Mouse (Mus musculus) layer of hippocampus, postnatal 10 days (tissue): Measurements from ENCODE around the gene Mrpl12. TPM values are rescaled to one million over a fixed set of nuclear protein-coding genes. Genes with fewer than 3 reads are reported as not detected.
A peak's percentile ranks its signal among the peaks of the same experiment; 100 is the strongest.

Experiments
- DNase-seq, 2 experiments: peaks; one replicate each; pipeline ENCODE4 v3.0.0; 2021; ENCODE audit warnings: low spot score in 2 of 2
- long read RNA-seq: library from polyadenylated mRNA; stranded (forward); transcript quantifications from one replicate; pipeline ENCODE4 v2.0.0, GENCODE M21; 2023
- total RNA-seq, 2 experiments: library from RNA; stranded (reverse); gene quantifications; 2 replicates each; pipeline ENCODE4 v1.2.3; 2021

Mrpl12 gene
- 10 to 100 TPM; 76.4 to 82.3 TPM for total RNA-seq
- long read RNA-seq, transcript Mrpl12-201 (5 exons, 1,316 nt): major isoform, 98 of 107 reads
- long read RNA-seq, partial matches to known transcripts: 3 of 107 reads
- long read RNA-seq, other reads (novel, unspliced or antisense): 3 of 107 reads

DNA sequence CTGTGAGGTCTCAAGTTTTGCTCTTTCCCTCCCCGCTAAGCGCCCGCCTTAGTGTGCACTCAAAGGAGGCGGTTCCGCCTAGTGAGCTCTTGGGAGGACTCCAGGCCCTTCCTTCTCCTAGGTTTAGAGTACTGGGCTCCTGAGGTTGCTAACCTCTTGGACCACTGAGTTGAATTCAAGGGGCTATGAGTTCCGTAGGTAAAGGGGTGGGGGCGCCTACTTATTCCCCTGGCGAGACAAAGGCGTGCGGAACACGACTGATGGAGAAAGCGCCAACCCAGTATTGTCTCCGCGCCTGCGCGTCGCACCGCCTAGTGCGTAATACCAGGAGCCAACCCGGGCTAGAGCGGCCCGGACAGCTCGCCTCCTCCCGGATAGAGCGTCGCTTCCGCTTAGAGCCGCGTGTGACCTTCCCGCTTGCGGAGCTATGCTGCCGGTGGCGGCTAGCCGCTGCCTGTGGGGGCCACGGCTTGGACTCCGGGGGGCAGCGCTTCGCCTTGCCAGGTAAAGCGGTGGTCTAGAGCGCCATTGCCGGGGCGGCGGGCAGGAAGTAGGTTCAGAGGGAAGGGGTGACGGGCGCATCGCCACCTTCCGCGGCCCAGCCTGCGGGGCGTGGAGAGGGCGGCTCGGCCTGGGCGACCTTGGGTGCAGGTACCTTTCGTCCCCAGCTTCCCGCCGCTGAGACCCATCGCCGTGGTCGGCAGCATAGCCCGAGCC is at the start of gene Mrpl12:
Gene Mrpl12, plus strand, starts transcription at position 349 of the 717 bp plus-strand sequence.
- peak; percentile 88 to 89 for DNase-seq

DNA sequence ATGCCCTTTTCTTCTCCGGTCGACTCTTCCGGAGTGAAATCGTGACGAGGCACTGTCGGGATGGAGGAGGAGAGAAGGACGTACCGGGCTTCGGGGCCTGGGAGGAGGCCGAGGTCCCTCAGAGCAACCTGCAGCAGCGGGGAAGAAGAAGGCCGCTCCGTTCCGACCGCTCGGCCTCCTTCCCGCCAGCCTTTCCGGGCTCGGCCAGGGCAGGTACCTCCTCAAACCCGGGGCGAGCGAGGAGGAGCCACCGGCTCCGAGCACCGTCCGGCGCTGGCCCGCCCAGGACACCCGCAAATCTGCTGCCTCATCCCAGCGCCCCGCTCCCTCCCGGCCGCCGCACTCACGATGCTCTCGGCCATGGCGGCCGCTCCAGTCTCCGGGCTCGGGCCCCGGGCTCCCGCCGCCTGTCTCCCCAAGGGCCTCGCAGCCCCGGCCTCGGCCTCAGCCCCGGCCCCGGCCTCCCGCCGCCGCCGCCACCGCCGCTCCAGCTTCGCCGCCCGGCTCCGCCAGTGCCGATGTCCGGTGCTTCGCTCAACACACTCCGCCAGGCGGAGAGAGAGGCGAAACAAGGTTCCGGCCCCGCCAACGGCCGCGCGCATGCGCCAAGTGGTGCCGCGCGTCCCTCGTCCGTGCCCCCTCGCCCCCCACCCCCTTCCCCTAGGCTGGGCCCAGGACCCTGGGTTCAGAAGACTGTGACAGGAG is 47.1 kb upstream of the Mrpl12 start, which contains the start of gene Nploc4:
Gene Nploc4, minus strand, starts transcription at position 557 of the 705 bp plus-strand sequence.
- peak; percentile 92 to 94 for DNase-seq

DNA sequence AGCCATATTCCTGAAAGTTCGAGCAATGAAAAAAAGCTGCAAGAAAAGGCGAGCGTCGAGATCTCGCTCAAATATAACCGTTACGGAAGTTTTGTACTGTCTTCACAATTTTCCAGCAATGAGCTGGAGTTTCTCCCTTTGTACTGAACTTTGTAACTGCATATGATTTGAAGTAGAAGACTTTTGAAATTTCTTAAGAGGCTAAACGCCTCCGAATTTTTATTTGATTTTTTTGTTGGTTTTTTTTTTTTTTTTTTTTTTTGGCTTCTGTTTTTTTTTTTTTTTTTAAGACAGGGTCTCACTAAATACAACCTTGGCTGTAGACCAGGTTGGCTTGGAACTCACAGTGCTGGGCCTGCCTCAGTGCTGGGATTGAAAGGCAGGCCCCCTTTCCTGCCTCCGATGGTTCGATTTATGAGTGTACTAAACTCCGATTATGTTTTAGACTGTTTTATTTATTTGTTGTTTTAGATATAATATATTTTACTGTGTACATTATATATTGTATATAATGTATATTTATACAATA is 46.5 kb upstream of the Mrpl12 start:
- no peak for DNase-seq

DNA sequence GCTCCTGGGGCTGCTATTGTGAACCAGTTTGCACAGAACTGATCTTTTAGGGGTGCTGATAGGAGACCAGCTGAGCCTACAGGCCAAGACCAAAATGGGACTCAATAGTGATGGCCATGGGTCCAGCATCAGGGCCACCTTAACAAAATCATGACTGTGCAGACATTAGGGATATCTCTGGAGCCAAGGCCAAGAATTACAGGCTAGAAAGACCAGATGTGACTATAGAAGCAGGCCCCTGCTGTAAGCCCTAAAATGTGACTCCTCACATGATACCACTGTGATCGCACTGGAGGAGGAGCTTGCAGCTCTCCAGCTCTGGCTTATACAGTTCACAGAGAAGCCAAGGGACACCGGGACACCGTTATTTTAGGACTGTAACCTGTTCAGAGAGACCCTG is 42.1 kb upstream of the Mrpl12 start, which contains the start of gene Tspan10:
Gene Tspan10, plus strand, starts transcription at position 301 of the 400 bp plus-strand sequence.
- no peak for DNase-seq

DNA sequence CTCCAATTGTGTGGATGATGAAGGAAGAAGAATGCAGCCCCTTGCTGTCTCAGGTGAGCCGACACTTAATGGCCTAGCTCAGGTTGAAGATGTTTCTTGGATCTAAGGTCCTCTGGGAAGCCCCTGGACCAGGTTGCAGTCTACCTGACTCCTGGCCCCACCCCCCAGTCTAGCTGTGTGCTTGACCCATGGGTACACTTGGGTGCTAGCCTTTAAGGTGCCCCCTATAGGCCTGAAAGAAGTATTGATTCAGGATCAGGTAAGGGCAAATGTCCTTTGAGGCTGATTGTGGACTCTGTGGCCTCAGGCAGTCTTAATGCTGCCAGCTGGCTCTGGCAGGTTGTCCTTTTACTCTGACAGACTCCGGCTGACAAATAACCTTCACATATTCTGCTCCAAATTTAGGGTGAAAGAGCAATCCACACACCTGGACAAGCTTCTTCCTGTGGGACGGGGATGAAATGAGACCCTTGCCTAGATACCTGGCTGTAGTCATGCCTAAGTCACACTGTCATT is 41.6 kb upstream of the Mrpl12 start:
- DNase-seq: no peak

DNA sequence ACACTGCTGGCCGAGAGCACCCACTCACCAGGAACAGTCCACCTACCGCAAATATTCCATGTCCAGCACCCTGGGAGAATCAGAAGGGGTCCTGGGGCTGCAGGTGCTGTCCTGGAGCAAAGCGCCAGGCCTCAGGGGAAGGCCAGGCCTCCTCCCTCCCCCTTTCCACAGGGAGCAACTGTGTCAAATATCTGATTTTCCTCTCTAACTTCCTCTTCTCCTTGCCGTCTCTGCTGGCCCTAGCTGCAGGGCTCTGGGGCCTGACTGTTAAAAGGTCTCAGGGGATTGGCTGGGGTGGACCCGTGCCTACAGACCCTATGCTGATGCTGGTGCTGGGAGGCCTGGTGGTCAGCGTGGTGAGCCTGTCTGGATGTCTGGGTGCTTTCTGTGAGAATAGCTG is 40.3 kb upstream of the Mrpl12 start:
- no peak for DNase-seq

DNA sequence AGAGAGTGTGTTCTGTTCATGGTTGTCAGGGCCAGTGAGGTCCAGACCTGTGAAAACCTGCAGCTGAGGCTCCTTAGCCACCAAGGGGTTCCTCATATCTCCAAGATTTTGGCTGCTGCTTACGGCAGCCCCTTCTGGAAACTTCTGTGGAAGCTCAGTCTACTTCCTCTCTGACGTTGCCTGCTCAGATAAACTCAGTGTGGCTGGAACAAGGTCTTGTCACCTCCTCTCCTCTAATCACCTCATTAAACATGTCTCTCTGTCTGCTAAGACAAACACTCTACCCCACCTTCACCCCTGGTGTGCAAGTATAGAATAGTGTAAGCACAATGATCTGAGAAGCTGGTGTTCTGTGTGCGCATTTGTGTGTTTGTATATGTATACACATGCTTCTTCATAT is 38.9 kb upstream of the Mrpl12 start:
- no peak for DNase-seq

DNA sequence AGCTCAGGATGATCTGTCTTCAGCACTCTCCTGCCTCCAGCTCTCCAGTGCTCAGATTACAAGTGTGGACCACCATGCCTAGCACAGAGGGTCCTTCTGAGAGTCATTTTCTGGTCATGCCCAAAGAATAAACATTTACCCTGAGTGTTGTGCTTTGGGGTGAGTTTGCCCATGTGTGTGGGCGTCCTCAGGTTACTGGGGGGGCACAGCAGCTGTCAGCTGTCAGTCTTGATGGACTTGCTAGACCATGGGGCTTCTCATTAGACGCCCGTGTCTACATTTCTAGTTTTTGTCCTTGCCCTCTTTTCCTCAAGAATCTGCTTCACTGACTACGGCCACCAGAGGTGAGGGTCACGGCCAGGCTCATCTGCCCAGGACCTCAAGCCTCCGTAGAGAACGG is 37.2 kb upstream of the Mrpl12 start:
- no peak for DNase-seq

DNA sequence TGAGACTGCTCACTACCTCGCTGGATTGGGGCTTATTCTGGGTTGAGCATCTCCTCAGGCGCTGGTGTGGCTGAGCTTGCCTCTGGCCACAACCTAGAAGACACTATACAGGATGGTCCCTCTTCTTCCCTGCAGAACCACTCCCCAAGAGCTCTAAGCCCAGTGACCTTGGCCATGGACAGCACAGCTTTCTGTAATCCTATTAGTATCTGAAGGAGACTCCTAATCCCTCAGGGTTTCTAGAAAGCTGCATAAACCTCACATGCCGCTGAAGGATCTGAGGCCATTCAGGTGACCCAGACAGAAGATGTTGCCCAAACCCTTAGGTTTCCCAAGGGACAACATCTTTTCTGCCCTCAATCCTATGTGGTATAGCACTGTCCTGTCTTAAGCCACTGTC is 32.2 kb upstream of the Mrpl12 start:
- no peak for DNase-seq

DNA sequence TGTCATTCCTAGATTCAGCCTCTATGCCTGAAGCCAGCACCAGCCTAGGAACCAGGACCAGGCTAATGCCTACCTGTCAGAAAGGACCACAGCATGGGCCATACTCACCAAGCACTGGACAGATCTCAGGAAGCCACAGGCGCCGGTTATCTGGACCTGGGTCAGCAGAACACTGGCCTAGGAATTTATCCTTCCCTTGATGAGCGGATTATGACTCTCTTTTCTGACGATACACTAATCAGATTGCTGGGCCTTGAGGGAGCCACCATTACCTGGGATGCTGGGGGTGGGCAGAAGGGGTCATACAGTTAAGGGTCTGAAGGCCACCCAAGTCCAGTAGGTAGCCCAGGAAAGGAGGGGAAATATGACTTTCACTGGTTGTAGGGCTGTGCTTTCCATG is 31.1 kb upstream of the Mrpl12 start, which contains the start of gene Pde6g:
Gene Pde6g, minus strand, starts transcription at position 195 of the 400 bp plus-strand sequence.
- no peak for DNase-seq

DNA sequence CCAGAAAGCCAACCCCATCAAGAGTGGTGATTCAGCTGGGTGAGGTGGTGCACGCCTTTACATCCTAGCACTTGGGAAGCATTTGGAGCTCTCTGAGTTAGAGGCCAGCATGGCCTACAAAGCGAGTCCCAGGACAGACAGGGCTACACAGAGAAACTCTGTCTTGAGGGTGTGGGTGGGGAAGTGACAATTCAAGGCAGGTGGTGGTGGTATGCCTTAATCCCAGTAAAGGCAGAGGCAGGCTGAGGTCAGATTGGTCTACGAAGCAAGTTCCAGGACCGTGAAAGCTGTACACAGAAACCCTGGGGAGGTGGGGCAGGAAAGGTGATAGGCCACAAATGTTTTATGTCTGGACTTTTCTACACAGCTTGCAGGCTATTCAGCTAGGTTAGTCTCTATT is 29.4 kb upstream of the Mrpl12 start:
- no peak for DNase-seq

DNA sequence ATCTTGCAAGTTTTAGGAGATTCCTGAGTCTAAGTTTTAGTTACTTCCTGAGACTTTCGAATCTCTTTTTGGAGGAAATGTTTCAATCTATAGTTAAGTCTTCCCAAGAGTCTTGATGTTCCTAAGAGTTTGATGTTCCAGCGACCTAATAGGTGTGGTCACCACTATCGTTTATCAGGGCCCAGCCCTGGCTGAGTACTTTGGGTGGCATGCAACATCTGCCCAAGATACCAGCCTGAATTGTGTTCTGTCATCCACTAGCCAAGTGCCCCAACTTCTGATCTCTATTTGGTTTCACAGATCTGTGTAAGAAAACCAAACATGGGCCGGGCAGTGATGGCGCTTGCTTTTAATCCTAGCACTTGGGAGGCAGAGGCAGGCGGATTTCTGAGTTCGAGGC is 29.0 kb upstream of the Mrpl12 start:
- DNase-seq: no peak

DNA sequence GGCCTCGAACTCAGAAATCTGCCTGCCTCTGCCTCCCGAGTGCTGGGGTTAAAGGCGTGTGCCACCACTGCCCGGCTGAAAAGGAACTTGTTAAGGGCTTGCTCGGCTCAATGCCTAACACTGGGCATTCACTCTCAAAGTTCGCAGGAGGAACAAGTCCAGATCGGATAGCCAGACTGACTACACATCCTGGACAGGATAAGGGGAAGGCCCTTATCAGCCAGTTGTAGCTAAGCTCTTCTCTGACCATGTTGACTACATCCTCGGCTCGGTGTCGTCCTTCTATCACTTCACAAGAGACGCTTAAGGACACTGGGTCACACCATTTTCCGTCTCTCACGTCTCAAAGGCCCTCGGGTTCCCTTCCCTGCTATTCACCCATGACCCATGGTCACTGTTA is 27.0 kb upstream of the Mrpl12 start:
- DNase-seq: no peak

DNA sequence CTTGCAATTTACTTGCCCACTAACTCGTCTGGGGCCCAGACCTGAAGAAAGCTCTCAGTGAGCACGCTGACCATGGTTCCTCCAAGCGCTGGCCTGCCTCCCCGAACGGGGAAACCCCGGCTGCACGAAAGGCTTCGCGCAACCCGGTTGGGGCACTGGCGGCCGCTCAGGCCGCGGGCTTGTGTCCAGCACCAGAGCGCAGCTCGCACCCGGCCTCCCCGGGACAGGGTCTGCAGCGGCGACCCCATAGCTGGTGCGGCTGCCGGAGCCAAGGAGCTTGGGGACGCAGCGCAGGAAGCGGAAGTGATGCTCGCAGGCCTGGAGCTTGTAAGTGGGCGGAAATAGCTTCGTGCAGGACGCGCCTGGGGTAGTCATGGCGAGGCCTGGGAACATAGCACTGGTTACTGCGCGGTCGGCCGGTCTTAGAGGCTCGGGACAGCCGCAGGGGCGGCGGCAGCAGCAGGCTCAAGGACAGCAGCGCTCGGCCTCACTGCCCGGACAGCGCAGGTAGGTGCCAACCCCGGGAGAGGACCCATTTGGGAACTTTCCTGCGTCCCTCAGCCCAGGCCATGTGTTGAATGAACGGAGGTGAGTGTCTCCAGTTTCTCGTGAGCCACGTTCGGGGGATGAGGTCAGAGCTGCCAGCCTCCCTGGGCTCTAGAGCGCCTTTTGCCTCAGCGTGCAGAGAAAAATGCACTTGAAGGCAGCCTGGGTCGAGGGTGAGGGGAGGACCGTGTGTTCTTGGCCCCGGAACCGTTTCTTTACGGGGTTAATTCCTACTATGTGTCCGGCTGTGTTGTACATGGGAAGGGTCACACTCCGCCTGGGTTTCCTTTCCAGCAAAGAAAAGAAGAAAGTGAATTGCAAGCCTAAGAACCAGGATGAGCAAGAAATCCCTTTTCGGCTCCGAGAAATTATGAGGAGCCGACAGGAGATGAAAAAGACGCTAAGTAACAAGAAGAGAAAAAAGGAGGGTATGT is 26.4 kb upstream of the Mrpl12 start, which contains the start of the genes Oxld1 and Ccdc137:
Gene Oxld1, minus strand, starts transcription at position 297 of the 980 bp plus-strand sequence.
Gene Ccdc137, plus strand, starts transcription at position 344 of the 980 bp plus-strand sequence.
- peak; percentile 79 to 81 for DNase-seq

DNA sequence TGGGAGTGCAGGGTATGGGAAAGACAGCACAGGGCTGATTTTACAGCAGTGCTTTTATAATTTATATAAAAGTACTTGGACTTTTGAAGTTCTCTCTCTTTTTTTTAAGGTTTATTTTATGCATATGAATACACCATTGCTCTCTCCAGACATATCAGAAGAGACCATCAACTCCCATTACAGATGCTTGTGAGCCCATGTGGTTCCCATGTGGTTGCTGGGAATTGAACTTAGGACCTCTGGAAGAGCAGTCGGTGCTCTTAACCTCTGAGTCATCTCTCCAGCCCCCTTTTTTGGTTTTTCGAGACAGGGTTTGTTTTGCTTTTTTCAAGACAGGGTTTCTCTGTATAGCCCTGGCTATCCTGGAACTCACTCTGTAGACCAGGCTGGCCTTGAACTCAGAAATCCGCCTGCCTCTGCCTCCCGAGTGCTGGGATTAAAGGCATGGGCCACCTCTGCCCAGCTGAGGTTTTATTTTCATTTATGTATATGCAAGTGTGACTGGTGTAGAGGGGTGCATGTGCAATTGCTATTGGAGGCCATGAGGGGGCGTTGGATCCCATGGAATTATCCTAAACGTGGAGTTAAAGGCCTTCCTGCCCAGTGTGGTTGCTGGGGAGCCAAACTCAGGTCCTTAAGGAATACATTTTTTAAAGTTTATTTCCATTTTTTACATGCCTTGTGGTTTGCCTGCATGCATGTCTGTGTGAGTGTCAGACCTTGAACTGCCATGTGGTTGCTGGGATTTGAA is 25.4 kb upstream of the Mrpl12 start:
- DNase-seq: no peak

DNA sequence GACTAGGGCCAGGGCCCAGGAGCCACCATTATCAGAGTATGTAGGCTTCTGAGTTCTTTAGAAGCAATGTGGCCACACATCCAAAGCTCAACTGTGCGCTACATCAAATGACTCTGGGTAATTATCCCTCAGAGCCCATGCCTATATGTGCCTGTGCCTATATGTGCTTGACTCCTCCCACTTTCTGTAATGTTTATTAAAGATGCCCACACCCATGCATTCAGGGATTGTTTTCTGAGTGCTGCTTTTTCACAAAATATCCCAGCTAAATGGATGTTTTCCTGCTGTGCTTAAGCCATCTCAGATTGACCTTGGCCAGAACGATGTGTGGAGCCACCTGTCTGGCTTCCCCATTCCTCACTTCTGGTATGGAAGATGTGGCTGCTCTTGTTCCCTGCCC is 20.9 kb upstream of the Mrpl12 start:
- DNase-seq: no peak

DNA sequence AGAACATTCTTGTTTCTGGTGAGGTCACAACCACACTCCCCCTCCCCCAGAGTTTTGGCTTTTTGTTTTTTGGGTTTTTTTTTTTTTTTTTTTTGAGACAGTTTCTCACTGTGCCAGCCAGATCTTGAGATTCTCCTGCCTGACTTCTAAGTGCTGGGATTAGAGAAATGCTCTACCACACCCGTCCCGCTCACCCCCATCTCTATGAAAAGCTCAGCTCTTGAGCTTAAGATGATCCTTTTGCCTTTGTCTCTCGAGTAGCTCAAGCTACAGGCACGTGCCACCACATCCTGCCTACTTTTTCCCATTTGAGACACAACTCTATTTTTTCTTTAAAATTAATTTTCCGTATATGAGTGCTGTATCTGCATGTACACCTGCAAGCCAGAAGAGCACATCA is 20.0 kb upstream of the Mrpl12 start:
- DNase-seq: no peak

DNA sequence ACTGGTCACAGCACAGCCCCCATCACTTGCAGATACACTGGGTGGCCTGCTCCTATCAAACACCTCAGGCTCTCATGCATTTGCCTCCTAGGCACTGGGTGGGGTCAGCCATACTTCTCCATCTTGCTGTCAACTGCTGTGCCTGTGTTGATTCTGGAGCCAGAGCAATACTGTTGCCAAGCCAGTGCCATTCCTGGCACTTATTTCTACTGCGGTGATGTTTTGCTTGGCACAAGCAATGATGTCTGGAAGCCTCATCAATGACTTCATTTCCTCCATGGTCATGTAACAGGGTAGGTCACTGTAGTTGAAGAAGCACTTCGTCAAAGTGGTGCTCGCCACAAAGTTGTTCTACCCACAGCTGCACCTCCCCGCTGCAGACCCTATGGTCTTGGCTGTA is 18.9 kb upstream of the Mrpl12 start:
- no peak for DNase-seq

DNA sequence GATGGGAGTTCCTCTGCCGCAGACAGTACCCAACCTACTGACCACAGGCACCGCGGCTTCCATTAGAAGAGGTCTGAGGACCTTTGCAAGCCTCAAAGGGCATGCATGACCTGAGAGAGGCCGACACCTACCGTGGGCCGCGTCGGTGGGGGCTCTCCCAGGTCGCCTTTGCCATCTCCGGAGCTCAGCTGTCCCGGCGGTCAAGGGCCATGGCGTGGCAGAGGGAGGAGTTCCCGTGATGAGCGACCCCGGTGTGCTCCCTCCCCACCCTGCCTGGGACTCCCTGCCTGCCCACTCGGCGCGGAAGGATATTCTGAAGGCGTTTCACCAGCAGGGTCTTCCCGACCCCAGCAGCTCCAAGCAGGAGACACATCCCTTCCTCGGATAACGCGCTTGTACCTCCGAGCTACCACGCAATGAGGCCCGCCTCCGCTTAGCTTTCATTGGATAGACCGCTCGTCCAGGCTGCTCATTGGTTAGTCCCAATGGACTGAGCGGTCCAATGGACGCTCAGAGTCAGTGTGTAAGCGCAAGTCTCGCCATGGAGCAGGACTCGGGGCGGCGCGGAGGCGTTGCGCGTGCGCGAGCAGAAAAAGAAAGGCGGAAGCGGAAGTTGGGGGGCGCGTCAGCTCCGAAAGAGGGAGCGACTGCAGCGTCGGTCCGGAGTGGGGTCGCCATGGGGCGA is 17.2 kb upstream of the Mrpl12 start, which contains the start of gene Arl16:
Gene Arl16, minus strand, starts transcription at position 557 of the 685 bp plus-strand sequence.
- peak; percentile 93 for DNase-seq
